Mouse (Mus musculus) CD4-positive, CD25-positive, alpha-beta regulatory T cell, adult 2 months (primary cell): ENCODE measurements around the gene Atp5c1.
A peak's percentile ranks its signal among the peaks of the same experiment; 100 is the strongest.

Source experiments
- DNase-seq: peaks from one replicate; pipeline ENCODE4 v3.0.0-alpha.2; 2012; ENCODE audit warnings: low read depth, low spot score

Gene Atp5c1

GRCm38 (mm10) chr2:10080310-10081010 lies at the start of gene Atp5c1, which contains the start of gene Kin:
Gene Atp5c1, minus strand, starts transcription at chr2:10080510.
Gene Kin, plus strand, starts transcription at chr2:10080593.
- DNase-seq = peak; percentile 99

- no peak for DNase-seq
These were observed 48.3 kb upstream of the Atp5c1 start for GRCm38 (mm10) chr2:10128571-10128970.

GRCm38 (mm10) chr2:10127471-10127870 lies 47.2 kb upstream of the Atp5c1 start:
- DNase-seq = no peak

- no peak for DNase-seq
These were observed 45.8 kb upstream of the Atp5c1 start for GRCm38 (mm10) chr2:10126122-10126521.

GRCm38 (mm10) chr2:10121826-10122225 lies 41.5 kb upstream of the Atp5c1 start:
- no peak for DNase-seq

- no peak for DNase-seq
These were observed 39.0 kb upstream of the Atp5c1 start for GRCm38 (mm10) chr2:10119276-10119675.

- no peak for DNase-seq
These were observed 38.4 kb upstream of the Atp5c1 start for GRCm38 (mm10) chr2:10118751-10119150.

GRCm38 (mm10) chr2:10108535-10109189 lies 28.4 kb upstream of the Atp5c1 start:
- no peak for DNase-seq

GRCm38 (mm10) chr2:10101180-10101579 lies 20.9 kb upstream of the Atp5c1 start:
- DNase-seq = peak; percentile 77

GRCm38 (mm10) chr2:10100471-10100870 lies 20.2 kb upstream of the Atp5c1 start:
- no peak for DNase-seq

GRCm38 (mm10) chr2:10098598-10099215 lies 18.4 kb upstream of the Atp5c1 start:
- DNase-seq = peak; percentile 70

- DNase-seq = no peak
These were observed 14.2 kb upstream of the Atp5c1 start for GRCm38 (mm10) chr2:10094327-10095100.

GRCm38 (mm10) chr2:10087256-10087850 lies 7.0 kb upstream of the Atp5c1 start:
- DNase-seq = no peak

GRCm38 (mm10) chr2:10082737-10083136 lies 2.4 kb upstream of the Atp5c1 start:
- DNase-seq = peak; percentile 20

GRCm38 (mm10) chr2:10081453-10082080 lies 1.3 kb upstream of the Atp5c1 start:
- DNase-seq = no peak

- no peak for DNase-seq
These were observed 483 bp downstream of the Atp5c1 start for GRCm38 (mm10) chr2:10079745-10080309.

- no peak for DNase-seq
These were observed 3.6 kb downstream of the Atp5c1 start for GRCm38 (mm10) chr2:10076675-10077074.

- no peak for DNase-seq
These were observed 5.8 kb downstream of the Atp5c1 start for GRCm38 (mm10) chr2:10074470-10074869.

- DNase-seq = no peak
These were observed 8.6 kb downstream of the Atp5c1 start for GRCm38 (mm10) chr2:10071751-10072150.

- no peak for DNase-seq
These were observed 21.5 kb downstream of the Atp5c1 start for GRCm38 (mm10) chr2:10058836-10059235.

GRCm38 (mm10) chr2:10051996-10052395 lies 28.3 kb downstream of the Atp5c1 start:
- no peak for DNase-seq
